Mouse (Mus musculus): ENCODE measurements at regions not wholly inside any gene's neighbourhood (a gene's known extent, or its start where the extent isn't known, plus 50 kb on each side); places are given as distances from the start of the nearest gene placed in this dataset.

GRCm38 (mm10) chr14:64594811-64595522 is 490.9 kb downstream of the Prss52 start:
- no peak for DNase-seq

GRCm38 (mm10) chr14:64595523-64595889 is 491.4 kb downstream of the Prss52 start:
- DNase-seq: no peak

- DNase-seq: no peak
Observed at GRCm38 (mm10) chr14:64595891-64596290, 491.8 kb downstream of the Prss52 start.

GRCm38 (mm10) chr14:64597218-64597617 is 493.1 kb downstream of the Prss52 start:
- DNase-seq: no peak
